Mouse (Mus musculus) hindbrain, embryonic 14.5 days (tissue): Measurements from ENCODE around the gene Ppp2r5c. TPM values are rescaled to one million over a fixed set of nuclear protein-coding genes. Genes with fewer than 3 reads are reported as not detected.

Experiments used
- ATAC-seq: fragments of 200-750 bp; cut with Nextera tagmentation; 2 replicates; pipeline ENCODE4 v1.8.0; 2017; ENCODE audit warnings: moderate number of reproducible peaks, mild to moderate bottlenecking, moderate TSS enrichment, moderate library complexity; ENCODE audit not compliant: low FRiP score
- DNase-seq: peaks from one replicate; pipeline ENCODE4 v3.0.0-alpha.2; 2015; ENCODE audit warnings: low spot score
- H3K27ac ChIP-seq: fragments of 300-500 bp; sonication (generic); 2 replicates; pipeline ENCODE4 v1.5.1; 2014; ENCODE audit warnings: mild to moderate bottlenecking, moderate library complexity
- H3K27me3 ChIP-seq: fragments of 300-500 bp; sonication (generic); 2 replicates; pipeline ENCODE4 v1.6.1; 2014; ENCODE audit warnings: mild to moderate bottlenecking, low read length, mixed read lengths; ENCODE audit not compliant: control insufficient read depth, insufficient read depth
- H3K36me3 ChIP-seq: fragments of 300-500 bp; sonication (generic); replicated peaks from 2 replicates; pipeline ENCODE4 v1.6.1; 2014; ENCODE audit not compliant: control insufficient read depth, insufficient read depth
- H3K4me1 ChIP-seq: fragments of 300-500 bp; sonication (generic); replicated peaks from 2 replicates; pipeline ENCODE4 v1.6.1; 2014; ENCODE audit warnings: antibody characterized with exemption, low read length, mixed read lengths; ENCODE audit not compliant: control insufficient read depth, insufficient read depth
- H3K4me2 ChIP-seq: fragments of 300-500 bp; sonication (generic); replicated peaks from 2 replicates; pipeline ENCODE4 v1.6.1; 2014; ENCODE audit warnings: mild to moderate bottlenecking, moderate library complexity
- H3K4me3 ChIP-seq: fragments of 300-500 bp; sonication (generic); replicated peaks from 2 replicates; pipeline ENCODE4 v1.5.1; 2014; ENCODE audit warnings: mild to moderate bottlenecking, low read length
- H3K9ac ChIP-seq: fragments of 300-500 bp; sonication (generic); 2 replicates; pipeline ENCODE4 v1.6.1; 2014
- H3K9me3 ChIP-seq: fragments of 300-500 bp; sonication (generic); 2 replicates; pipeline ENCODE4 v1.6.1; 2016; ENCODE audit warnings: low read length; ENCODE audit not compliant: control insufficient read depth
- WGBS: fragments of 180-500 bp; shearing (Covaris S2); extraction: QIAGEN DNeasy Blood & Tissue Kit; methylation state at CpG from one replicate; pipeline ENCODE4 v1.1.7; 2014; 5-methylcytosine and 5-hydroxymethylcytosine counted together
- polyA plus RNA-seq: library from polyadenylated mRNA; unstranded; fragments of >200 nt; fragmentation: Nextera tagmentation; extraction: Ambion mirVana; gene quantifications from 2 replicates; pipeline ENCODE4 v1.2.1, GENCODE M21; 2014

Gene Ppp2r5c
- polyA plus RNA-seq, 1 experiment from 2014 or later, result 163 TPM

GRCm38 (mm10) chr12:110571050-110571449, 124.1 kb downstream of the Ppp2r5c start:
- Histone ChIP-seq H3K9ac (no peak overlapping the region), H3K9me3 (no peaks in the 10 kb centered on the region), H3K4me1 (no peaks in the 10 kb centered on the region), H3K4me3 (no peak overlapping the region), H3K27me3 (no peaks in the 10 kb centered on the region), H3K4me2 (no peak overlapping the region), H3K36me3 (peaks cover 83% of the 10 kb centered on the region), H3K27ac (no peak overlapping the region)
- 96% methylated on average over 10 of the region's 10 CpGs for WGBS
- no peak for DNase-seq
- ATAC-seq, result no peak

GRCm38 (mm10) chr12:110572351-110572750, 125.4 kb downstream of the Ppp2r5c start:
- Histone ChIP-seq H3K27ac (no peak overlapping the region), H3K4me2 (no peak overlapping the region), H3K27me3 (no peaks in the 10 kb centered on the region), H3K4me1 (no peaks in the 10 kb centered on the region), H3K4me3 (no peak overlapping the region), H3K9ac (no peak overlapping the region), H3K9me3 (no peaks in the 10 kb centered on the region), H3K36me3 (peaks cover 71% of the 10 kb centered on the region)
- DNase-seq, result no peak
- ATAC-seq, result no peak
- WGBS, result 94% methylated on average over 4 of the region's 4 CpGs

GRCm38 (mm10) chr12:110573635-110574034, 126.7 kb downstream of the Ppp2r5c start:
- no peak for ATAC-seq
- H3K9me3 ChIP-seq, result no peaks in the 10 kb centered on the region
- no peaks in the 10 kb centered on the region for H3K27me3 ChIP-seq
- peaks cover 58% of the 10 kb centered on the region for H3K36me3 ChIP-seq
- H3K27ac ChIP-seq, result no peak overlapping the region
- WGBS, result 89% methylated on average over 8 of the region's 8 CpGs
- DNase-seq, result no peak
- H3K4me3 ChIP-seq, result no peak overlapping the region
- H3K9ac ChIP-seq, result no peak overlapping the region
- H3K4me1 ChIP-seq, result no peaks in the 10 kb centered on the region
- no peak overlapping the region for H3K4me2 ChIP-seq

- WGBS, result 85% methylated on average over 4 of the region's 4 CpGs
- DNase-seq (no peak), ATAC-seq (no peak)
- H3K4me3 ChIP-seq, result no peak overlapping the region
- no peaks in the 10 kb centered on the region for H3K4me1 ChIP-seq
- no peaks in the 10 kb centered on the region for H3K9me3 ChIP-seq
- no peak overlapping the region for H3K9ac ChIP-seq
- no peak overlapping the region for H3K4me2 ChIP-seq
- H3K36me3 ChIP-seq, result peaks cover 38% of the 10 kb centered on the region
- H3K27me3 ChIP-seq, result no peaks in the 10 kb centered on the region
- no peak overlapping the region for H3K27ac ChIP-seq
These were observed 129.0 kb downstream of the Ppp2r5c start for GRCm38 (mm10) chr12:110575926-110576325.

DNA sequence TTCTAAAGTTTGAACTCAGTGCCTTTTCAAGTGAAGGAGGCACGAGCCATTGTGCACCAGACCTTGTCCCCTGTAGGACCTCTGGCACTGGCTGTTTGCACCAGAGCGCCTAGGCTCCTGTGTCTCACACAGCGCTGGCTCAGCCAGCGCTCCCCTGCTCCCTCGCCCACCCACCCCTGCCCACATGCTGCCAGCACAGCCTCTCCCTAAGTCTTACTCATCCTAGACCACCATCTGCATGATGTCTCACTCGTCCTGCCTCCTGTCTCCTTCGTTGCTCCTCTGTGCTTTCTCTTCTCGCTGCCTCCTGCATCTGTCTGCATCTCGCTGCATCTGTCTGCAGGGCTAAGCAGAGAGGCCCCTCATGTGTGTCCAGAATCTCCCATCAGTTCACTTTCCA, 131.4 kb downstream of the Ppp2r5c start:
- Histone ChIP-seq H3K4me3 (no peak overlapping the region), H3K27ac (no peak overlapping the region), H3K36me3 (peaks cover 23% of the 10 kb centered on the region), H3K27me3 (no peaks in the 10 kb centered on the region), H3K9me3 (no peaks in the 10 kb centered on the region), H3K4me2 (no peak overlapping the region), H3K9ac (no peak overlapping the region), H3K4me1 (no peaks in the 10 kb centered on the region)
- WGBS, result 87% methylated on average over 9 of the region's 9 CpGs
- ATAC-seq (no peak), DNase-seq (no peak)

DNA sequence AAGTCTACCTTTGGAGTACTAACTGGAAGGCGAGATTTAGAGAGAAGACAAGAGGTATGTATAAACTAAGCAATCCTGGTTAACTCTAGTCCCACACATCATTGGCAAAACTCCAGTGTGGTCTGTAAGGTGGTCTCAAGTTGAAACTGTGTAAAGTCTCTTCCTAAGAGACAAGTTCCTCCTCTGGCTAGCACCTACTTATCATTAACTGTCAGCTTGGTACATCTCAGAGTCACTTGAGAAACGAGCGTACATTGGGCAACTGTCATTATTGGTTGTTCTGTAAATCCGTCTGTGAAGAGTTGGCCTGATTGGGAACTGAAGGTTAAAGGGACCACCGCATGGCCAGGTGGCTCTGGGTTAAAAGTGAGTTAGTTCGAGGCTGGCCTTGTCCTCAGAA, 141.7 kb downstream of the Ppp2r5c start:
- 82% methylated on average over 6 of the region's 6 CpGs for WGBS
- no peaks in the 10 kb centered on the region for H3K27me3 ChIP-seq
- ATAC-seq, result no peak

DNA sequence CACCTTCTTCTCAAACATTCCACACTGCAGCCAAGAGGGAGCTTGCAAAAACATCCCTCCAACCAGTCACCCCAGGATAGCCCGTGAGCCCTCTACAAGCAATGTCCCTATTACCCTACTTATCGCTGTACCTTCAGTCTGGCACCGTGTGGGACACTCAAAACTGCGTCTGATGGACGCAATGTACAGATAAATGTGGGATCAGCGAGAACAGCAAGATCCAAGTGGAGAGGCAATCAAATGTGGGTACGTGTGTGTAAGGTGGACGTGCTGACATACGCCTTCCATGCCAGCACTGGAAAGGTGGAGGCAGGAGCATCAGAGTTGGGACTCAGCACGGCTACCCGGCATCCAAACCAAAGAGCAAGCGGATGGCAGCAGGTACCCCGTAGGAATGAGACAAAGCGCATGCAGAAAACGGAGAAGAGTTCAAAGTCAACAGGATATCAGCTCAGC, 143.9 kb downstream of the Ppp2r5c start:
- WGBS, result 2% methylated on average over 15 of the region's 15 CpGs
- Histone ChIP-seq H3K4me3 (peak overlapping the region; percentile 58), H3K27me3 (no peaks in the 10 kb centered on the region), H3K9ac (peak overlapping the region; percentile 70), H3K4me2 (peak overlapping the region; percentile 76), H3K9me3 (no peaks in the 10 kb centered on the region), H3K4me1 (peaks cover 14% of the 10 kb centered on the region), H3K27ac (peak overlapping the region; percentile 95), H3K36me3 (no peaks in the 10 kb centered on the region)
- ATAC-seq (peak; percentile 28; the same call in 1 of the 2 replicates), DNase-seq (no peak)

More for the DNA sequence above, 141.7 kb downstream of the Ppp2r5c start:
- no peak for DNase-seq
- Histone ChIP-seq H3K36me3 (no peaks in the 10 kb centered on the region), H3K4me1 (peaks cover 14% of the 10 kb centered on the region), H3K9me3 (no peaks in the 10 kb centered on the region), H3K4me2 (no peak overlapping the region), H3K9ac (no peak overlapping the region), H3K4me3 (no peak overlapping the region), H3K27ac (no peak overlapping the region)

DNA sequence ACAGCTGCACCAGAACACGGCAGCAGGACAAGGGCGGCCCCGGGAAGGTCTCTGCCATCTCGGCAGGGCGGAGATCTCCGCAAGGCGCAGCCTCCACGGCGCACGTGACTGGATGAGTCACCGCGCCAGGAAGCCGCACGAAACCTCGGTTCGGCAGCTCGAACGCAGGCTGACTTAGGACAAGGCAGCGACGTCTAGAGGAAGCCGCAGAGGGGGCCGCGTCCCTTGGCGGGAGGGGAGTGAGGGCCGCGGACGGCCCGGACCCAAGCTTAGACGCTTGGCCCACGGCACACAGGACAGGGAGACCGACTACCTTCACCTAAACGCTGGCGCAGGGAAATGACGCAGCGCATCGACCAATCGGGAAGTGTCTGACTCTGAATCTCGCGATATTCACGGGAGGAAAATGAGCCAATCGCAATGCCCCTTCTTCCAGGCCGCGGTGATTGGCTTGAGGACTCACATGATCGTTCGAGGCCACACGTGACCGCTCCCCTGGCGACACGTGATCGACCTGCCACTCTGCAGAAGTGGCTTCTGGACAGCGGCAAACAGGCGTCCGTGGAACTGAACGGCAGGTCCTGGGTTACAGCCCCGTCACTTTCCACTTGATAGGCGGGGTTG, 144.5 kb downstream of the Ppp2r5c start:
- Histone ChIP-seq H3K27me3 (no peaks in the 10 kb centered on the region), H3K36me3 (no peaks in the 10 kb centered on the region), H3K4me2 (peak overlapping the region; percentile 84), H3K4me3 (peak overlapping the region; percentile 58), H3K27ac (peak overlapping the region; percentile 95), H3K4me1 (peaks cover 14% of the 10 kb centered on the region), H3K9me3 (no peaks in the 10 kb centered on the region), H3K9ac (peak overlapping the region; percentile 91)
- ATAC-seq (peak; percentile 95), DNase-seq (peak; percentile 100)
- WGBS, result under 1% methylated on average over 56 of the region's 56 CpGs

- no peak overlapping the region for H3K9ac ChIP-seq
- no peaks in the 10 kb centered on the region for H3K36me3 ChIP-seq
- peak; percentile 79 for DNase-seq
- no peak for ATAC-seq
- no peak overlapping the region for H3K4me2 ChIP-seq
- 9% methylated on average over 7 of the region's 7 CpGs for WGBS
- H3K27ac ChIP-seq, result no peak overlapping the region
- H3K9me3 ChIP-seq, result no peaks in the 10 kb centered on the region
- H3K4me1 ChIP-seq, result peaks cover 19% of the 10 kb centered on the region
- H3K27me3 ChIP-seq, result no peaks in the 10 kb centered on the region
- no peak overlapping the region for H3K4me3 ChIP-seq
These were observed 151.6 kb downstream of the Ppp2r5c start for GRCm38 (mm10) chr12:110598527-110598926.
